Mouse (Mus musculus): Measurements from ENCODE around the gene Gm20388. TPM values are rescaled to one million over a fixed set of nuclear protein-coding genes. Genes with fewer than 3 reads are reported as not detected.
A peak's percentile ranks its signal among the peaks of the same experiment; 100 is the strongest.

The Gm20388 gene
- polyA plus RNA-seq, 1 experiment from 2014 or later, result not detected

DNA sequence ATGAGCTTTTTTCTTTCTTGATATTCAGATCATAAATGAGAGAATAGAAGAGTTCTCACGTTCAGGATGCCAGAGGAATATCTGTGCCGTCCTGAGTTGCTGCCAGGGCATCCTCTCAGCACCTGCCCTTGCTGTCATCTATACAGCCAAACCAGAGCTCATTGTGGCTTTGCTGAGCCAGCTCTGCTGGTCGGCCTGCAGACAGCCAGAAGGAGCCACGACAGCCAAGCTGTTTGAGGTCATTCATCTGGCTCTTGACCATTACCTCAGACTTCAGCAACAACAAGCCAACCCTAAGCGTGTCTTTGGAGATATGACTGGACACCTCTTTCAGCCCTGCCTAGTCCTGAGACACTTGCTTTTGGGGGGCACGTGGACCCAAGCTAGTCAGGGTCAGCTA is 4117.2 kb downstream of the Gm20388 start:
- peaks cover 83% of the 10 kb centered on the region for H3K36me3 ChIP-seq
- DNase-seq, result no peak

DNA sequence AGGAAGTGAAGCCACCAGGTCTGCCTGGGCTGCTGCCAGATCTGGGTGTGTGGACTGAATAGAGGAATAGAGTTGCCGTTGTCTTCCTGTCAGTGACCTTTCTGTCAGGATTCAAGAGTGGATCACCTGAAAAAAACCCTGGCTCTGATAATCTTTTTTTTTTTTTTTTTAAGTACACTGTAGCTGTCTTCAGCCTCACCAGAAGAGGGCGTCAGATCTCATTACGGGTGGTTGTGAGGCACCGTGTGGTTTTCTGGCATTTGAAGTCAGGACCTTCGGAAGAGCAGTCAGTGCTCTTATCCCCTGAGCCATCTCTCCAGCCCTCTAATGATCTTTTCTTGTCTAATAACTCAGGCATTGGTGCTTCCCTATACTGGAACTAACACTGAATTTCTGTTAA is 4122.8 kb downstream of the Gm20388 start:
- H3K4me2 ChIP-seq, result no peak overlapping the region
- H3K9ac ChIP-seq, result no peak overlapping the region
- H3K27ac ChIP-seq, result no peak overlapping the region
- H3K4me3 ChIP-seq (replicated peaks), result no peak overlapping the region
- WGBS (ENCODE audit: insufficient replicate concordance), result 58% methylated on average over 5 of the region's 5 CpGs
- DNase-seq (no peak), ATAC-seq (ENCODE audit: low read depth) (no peak)
- no peaks in the 10 kb centered on the region for H3K9me3 ChIP-seq (replicated peaks)
- H3K36me3 ChIP-seq, result peaks cover 88% of the 10 kb centered on the region
- no peaks in the 10 kb centered on the region for H3K4me1 ChIP-seq (replicated peaks)
- H3K27me3 ChIP-seq, result no peaks in the 10 kb centered on the region

More for the DNA sequence above, 4117.2 kb downstream of the Gm20388 start:
- ATAC-seq (ENCODE audit: low read depth), result no peak
- Histone ChIP-seq H3K4me1 (replicated peaks) (peaks cover 7% of the 10 kb centered on the region), H3K4me2 (no peak overlapping the region), H3K27me3 (no peaks in the 10 kb centered on the region), H3K9ac (no peak overlapping the region), H3K4me3 (replicated peaks) (no peak overlapping the region), H3K27ac (no peak overlapping the region), H3K9me3 (replicated peaks) (no peaks in the 10 kb centered on the region)
- 82% methylated on average over 6 of the region's 6 CpGs for WGBS (ENCODE audit: insufficient replicate concordance)

DNA sequence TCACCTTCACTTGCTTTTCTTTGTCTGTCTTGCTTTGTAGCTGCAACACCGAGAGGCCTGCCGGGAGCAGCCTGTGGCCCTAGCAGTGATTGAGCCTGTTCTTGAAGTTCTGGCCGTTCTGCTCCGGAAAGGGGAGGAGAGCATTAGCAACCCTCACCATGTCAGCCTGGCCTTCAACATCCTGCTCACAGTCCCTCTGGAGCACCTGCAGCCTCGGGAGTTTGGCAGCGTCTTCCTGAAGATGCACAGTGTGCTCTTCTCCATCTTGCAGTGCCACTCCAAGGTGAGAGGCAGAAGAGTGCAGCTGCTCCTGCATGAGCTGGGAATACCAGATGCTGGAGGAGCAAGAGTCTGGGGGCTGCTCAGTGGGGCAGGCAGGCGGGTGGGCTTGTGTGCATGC is 4127.5 kb downstream of the Gm20388 start:
- 87% methylated on average over 7 of the region's 7 CpGs for WGBS (ENCODE audit: insufficient replicate concordance)
- Histone ChIP-seq H3K9me3 (replicated peaks) (no peaks in the 10 kb centered on the region), H3K4me3 (replicated peaks) (no peak overlapping the region), H3K4me1 (replicated peaks) (no peaks in the 10 kb centered on the region), H3K27me3 (no peaks in the 10 kb centered on the region), H3K27ac (no peak overlapping the region), H3K4me2 (no peak overlapping the region), H3K36me3 (peaks cover 91% of the 10 kb centered on the region), H3K9ac (no peak overlapping the region)
- ATAC-seq (ENCODE audit: low read depth), result no peak
- no peak for DNase-seq

DNA sequence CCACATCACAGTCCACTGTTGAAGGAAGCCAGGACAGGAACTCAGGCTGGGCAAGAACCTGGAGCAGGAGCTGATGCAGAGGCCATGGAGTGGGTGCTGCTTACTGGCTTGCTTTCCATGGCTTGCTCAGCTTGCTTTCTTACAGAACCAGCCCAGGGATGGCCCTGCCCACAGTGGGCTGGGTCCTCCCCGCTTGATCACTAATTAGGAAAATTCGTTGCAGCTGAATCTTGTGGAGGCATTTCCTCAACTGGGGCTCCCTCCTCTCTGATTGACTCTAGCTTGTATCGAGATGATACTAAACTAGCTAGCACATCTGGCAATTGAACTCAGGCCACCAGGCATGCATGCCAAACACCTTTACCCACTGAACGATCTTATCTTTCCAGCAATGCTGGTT is 4128.7 kb downstream of the Gm20388 start:
- Histone ChIP-seq H3K4me2 (no peak overlapping the region), H3K36me3 (peaks cover 92% of the 10 kb centered on the region), H3K27ac (no peak overlapping the region), H3K4me3 (replicated peaks) (no peak overlapping the region), H3K4me1 (replicated peaks) (no peaks in the 10 kb centered on the region), H3K9me3 (replicated peaks) (no peaks in the 10 kb centered on the region), H3K9ac (no peak overlapping the region), H3K27me3 (no peaks in the 10 kb centered on the region)
- DNase-seq (no peak), ATAC-seq (ENCODE audit: low read depth) (no peak)
- 75% methylated on average over 4 of the region's 4 CpGs for WGBS (ENCODE audit: insufficient replicate concordance)

DNA sequence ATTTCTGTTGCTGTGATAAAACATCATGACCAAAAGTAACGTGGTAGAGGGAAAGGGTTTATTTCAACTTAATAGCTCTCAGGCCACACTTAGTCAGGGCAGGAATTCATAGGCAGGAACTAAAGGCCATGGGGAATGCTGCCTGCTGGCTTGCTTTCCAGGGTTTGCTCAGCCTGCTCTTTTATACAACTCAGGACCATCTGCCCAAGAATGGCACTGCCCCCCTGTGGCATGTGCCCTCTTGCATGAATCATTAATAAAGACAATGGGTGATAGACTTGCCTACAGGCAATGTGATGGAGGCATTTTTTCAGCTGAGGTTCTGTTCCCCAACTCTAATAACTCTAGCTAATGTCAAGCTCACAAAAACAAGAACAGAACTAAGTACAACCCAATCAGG is 4131.6 kb downstream of the Gm20388 start:
- no peaks in the 10 kb centered on the region for H3K4me1 ChIP-seq (replicated peaks)
- DNase-seq (no peak), ATAC-seq (ENCODE audit: low read depth) (no peak)
- no peaks in the 10 kb centered on the region for H3K27me3 ChIP-seq
- 78% methylated on average over 1 of the region's 1 CpGs for WGBS (ENCODE audit: insufficient replicate concordance)
- H3K4me3 ChIP-seq (replicated peaks), result no peak overlapping the region
- no peak overlapping the region for H3K27ac ChIP-seq
- H3K4me2 ChIP-seq, result no peak overlapping the region
- no peaks in the 10 kb centered on the region for H3K9me3 ChIP-seq (replicated peaks)
- peaks cover 87% of the 10 kb centered on the region for H3K36me3 ChIP-seq
- no peak overlapping the region for H3K9ac ChIP-seq

DNA sequence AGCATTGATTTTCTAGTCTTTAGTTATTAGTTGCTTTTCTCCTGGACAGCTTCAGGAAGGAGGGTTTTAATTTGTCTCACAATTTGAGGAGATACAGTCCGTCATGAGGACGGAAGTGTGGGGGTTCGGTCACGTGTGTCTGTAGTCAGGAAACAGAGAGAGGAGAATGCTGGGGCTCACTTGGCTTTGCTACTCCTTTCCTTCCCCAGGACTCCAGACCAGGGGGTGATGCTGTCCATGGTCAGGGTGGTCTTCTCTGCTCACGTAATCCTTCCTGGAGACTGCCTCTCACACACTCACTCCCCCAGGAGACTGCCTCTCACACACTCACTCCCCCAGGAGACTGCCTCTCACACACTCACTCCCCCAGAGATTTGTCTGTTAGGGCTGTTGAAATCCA is 4133.8 kb downstream of the Gm20388 start:
- H3K4me1 ChIP-seq (replicated peaks), result no peaks in the 10 kb centered on the region
- H3K4me2 ChIP-seq, result no peak overlapping the region
- no peaks in the 10 kb centered on the region for H3K9me3 ChIP-seq (replicated peaks)
- DNase-seq (no peak), ATAC-seq (ENCODE audit: low read depth) (no peak)
- no peak overlapping the region for H3K27ac ChIP-seq
- no peak overlapping the region for H3K4me3 ChIP-seq (replicated peaks)
- peaks cover 82% of the 10 kb centered on the region for H3K36me3 ChIP-seq
- no peaks in the 10 kb centered on the region for H3K27me3 ChIP-seq
- no peak overlapping the region for H3K9ac ChIP-seq
- WGBS (ENCODE audit: insufficient replicate concordance), result 90% methylated on average over 5 of the region's 5 CpGs

DNA sequence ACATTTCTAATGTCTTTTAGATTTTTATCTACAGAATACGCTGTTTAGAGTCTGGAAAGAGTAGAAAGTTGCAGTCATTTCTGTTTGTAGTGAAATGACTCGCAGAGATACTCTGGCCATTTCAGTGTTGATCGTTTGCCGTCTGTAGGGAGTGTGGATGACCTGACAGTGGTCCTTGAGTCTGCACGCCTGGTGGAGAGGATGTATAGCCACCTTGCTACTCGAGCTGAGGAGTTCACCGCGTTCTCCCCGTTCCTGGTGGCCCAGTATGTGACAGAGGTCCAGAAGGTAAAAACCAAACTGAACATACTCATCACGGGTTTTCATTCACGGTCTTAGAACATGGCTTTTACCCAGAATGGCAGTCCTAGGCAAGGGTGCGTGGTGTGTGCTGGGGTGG is 4134.3 kb downstream of the Gm20388 start:
- no peaks in the 10 kb centered on the region for H3K9me3 ChIP-seq (replicated peaks)
- H3K27ac ChIP-seq, result 0 out of 2 replicates have a peak overlapping the region, but pooled peaks have one; percentile 35
- H3K4me3 ChIP-seq (replicated peaks), result no peak overlapping the region
- H3K27me3 ChIP-seq, result no peaks in the 10 kb centered on the region
- no peak for ATAC-seq (ENCODE audit: low read depth)
- no peak overlapping the region for H3K4me2 ChIP-seq
- H3K9ac ChIP-seq, result no peak overlapping the region
- no peaks in the 10 kb centered on the region for H3K4me1 ChIP-seq (replicated peaks)
- 86% methylated on average over 12 of the region's 12 CpGs for WGBS (ENCODE audit: insufficient replicate concordance)
- no peak for DNase-seq
- peaks cover 82% of the 10 kb centered on the region for H3K36me3 ChIP-seq

DNA sequence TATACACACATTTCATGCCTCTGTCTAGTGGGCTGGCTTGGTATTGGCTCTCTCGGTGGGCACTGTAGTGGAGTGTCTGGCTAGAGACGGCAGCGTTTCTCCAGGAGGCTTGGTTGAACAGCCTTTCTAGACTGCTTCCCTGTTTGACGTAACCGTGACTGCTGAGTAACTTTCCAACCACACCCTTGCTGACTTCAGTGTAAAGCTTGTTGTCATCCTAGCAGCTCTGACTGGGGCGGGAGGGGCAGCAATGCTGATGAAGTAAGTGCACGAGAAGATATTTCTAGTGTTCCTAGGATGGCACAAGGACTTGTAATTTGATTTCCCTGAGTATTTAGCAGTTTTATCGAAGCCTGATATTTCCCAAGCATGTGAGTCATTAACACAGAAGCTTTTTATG is 4135.2 kb downstream of the Gm20388 start:
- Histone ChIP-seq H3K9me3 (replicated peaks) (no peaks in the 10 kb centered on the region), H3K27ac (peak overlapping the region; percentile 35; the same call in 1 of the 2 replicates), H3K4me1 (replicated peaks) (no peaks in the 10 kb centered on the region), H3K9ac (no peak overlapping the region), H3K36me3 (peaks cover 82% of the 10 kb centered on the region), H3K4me3 (replicated peaks) (no peak overlapping the region), H3K27me3 (no peaks in the 10 kb centered on the region), H3K4me2 (no peak overlapping the region)
- peak; percentile 22 for DNase-seq
- WGBS (ENCODE audit: insufficient replicate concordance), result 72% methylated on average over 8 of the region's 8 CpGs
- peak; percentile 74 for ATAC-seq (ENCODE audit: low read depth)

DNA sequence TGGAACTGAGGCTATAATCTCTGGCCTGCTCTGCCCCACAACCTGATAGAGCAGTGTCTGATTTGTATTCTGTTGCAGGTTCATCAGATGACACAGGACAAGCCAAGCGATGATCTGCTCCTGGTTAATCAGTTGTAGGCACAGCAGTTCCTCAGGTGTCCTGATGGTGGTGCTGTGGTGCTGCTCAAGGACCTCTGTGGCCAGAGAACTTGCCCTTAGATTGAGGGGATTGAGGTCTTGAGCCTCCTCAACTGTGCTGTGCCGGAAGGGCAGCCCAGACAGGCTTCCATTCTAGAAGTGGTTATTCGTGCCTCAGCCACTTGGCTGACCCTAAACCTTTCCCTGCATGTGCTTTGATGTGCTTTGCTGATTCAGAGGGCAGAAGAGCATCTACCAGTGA is 4141.5 kb downstream of the Gm20388 start:
- DNase-seq, result peak; percentile 28
- Histone ChIP-seq H3K4me3 (replicated peaks) (no peak overlapping the region), H3K4me2 (no peak overlapping the region), H3K9ac (no peak overlapping the region), H3K36me3 (peaks cover 29% of the 10 kb centered on the region), H3K9me3 (replicated peaks) (no peaks in the 10 kb centered on the region), H3K4me1 (replicated peaks) (peaks cover 8% of the 10 kb centered on the region), H3K27ac (no peak overlapping the region), H3K27me3 (no peaks in the 10 kb centered on the region)
- WGBS (ENCODE audit: insufficient replicate concordance), result 33% methylated on average over 3 of the region's 3 CpGs
- 0 out of 2 replicates have a peak, but pooled peaks have one; percentile 53 for ATAC-seq (ENCODE audit: low read depth)

DNA sequence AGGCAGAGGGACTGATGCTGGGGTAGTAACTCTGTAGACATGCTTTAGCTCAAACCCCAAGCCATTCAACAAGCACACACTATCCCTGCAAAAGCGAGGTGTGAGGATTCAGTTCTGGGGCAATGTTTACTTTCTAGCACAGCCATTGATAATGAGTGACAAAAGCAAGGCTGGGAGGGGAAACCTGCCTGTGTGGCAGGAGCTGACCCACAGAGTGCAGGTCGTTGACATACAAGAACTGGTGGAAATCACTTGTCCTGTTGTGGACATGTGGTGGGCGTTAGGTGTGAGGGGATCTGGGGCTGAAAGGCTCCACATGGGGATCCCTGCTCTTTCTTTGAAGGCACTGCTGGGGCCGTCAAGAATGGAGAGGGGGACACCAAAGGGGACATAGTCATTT is 4141.9 kb downstream of the Gm20388 start:
- Histone ChIP-seq H3K9ac (no peak overlapping the region), H3K27ac (no peak overlapping the region), H3K9me3 (replicated peaks) (no peaks in the 10 kb centered on the region), H3K4me1 (replicated peaks) (peaks cover 8% of the 10 kb centered on the region), H3K4me2 (no peak overlapping the region), H3K4me3 (replicated peaks) (no peak overlapping the region), H3K27me3 (no peaks in the 10 kb centered on the region), H3K36me3 (peaks cover 24% of the 10 kb centered on the region)
- no peak for DNase-seq
- 56% methylated on average over 4 of the region's 4 CpGs for WGBS (ENCODE audit: insufficient replicate concordance)
- 0 out of 2 replicates have a peak, but pooled peaks have one; percentile 29 for ATAC-seq (ENCODE audit: low read depth)

DNA sequence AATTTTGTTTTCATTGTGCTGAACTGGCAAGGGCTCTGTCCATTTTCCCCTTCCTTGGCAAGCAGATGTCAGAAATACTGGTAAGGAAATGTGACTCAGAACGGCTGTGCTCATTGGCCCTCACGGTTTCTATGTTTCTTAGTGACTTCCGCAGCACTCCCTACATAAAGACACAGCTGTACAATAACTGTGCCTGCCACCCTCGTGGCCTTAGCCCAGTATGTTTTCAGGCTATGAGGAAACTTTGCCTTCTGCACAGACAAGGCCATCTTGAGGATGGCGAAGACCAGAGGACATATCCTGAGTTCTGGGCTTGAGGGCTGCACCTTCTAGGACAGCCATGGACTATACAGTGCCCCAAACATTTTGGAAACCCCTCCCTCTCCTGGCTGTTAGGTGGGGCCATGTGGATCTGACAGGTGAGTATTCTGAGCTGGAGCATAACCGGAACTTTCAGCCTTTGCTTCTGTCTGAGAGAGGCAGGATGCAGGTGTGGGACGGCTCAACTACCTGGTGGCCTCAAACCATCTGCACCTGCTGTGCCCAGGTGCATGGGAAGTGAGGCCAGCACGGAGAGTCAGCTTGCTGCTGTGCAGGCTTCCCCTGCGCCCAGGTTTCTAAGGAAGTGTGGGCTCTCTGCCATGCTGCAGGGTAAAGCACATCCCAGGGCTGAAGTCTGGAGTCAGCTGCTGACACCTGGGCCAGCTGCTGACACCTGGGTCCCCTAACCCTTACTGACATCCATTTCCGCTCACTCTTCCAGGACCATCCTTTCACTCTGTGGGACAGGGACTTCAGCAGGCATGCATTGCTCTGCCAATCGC is 4146.4 kb downstream of the Gm20388 start:
- Histone ChIP-seq H3K9ac (no peak overlapping the region), H3K27ac (no peak overlapping the region), H3K4me2 (no peak overlapping the region), H3K27me3 (no peaks in the 10 kb centered on the region), H3K36me3 (no peaks in the 10 kb centered on the region), H3K4me1 (replicated peaks) (peaks cover 8% of the 10 kb centered on the region), H3K9me3 (replicated peaks) (no peaks in the 10 kb centered on the region), H3K4me3 (replicated peaks) (no peak overlapping the region)
- WGBS (ENCODE audit: insufficient replicate concordance), result 60% methylated on average over 11 of the region's 11 CpGs
- DNase-seq, result no peak
- ATAC-seq (ENCODE audit: low read depth), result no peak

All from liver, embryonic 13.5 days (tissue).